Mouse (Mus musculus): Measurements from ENCODE around the gene Mmp27.

The Mmp27 gene

DNA sequence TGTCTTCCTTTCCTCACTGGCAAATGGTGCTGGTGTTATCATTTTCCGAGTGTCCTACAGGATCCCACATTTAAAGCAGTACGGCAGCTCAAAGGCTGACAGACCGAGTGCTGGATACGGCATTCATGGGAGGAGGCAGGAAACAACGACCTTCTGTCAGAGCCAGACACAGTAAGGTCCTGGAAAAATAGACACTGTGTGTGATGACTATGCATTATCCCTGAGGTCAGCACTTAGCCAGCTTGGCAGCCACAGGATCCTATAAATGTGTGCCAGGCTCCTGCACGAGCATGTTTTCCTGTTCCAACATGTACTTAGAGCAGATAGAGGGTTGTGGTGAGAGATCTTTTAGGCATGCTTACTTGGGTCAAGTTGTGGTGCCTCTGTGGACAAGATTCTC is 32.8 kb downstream of the Mmp27 start:
- DNase-seq, result no peak

DNA sequence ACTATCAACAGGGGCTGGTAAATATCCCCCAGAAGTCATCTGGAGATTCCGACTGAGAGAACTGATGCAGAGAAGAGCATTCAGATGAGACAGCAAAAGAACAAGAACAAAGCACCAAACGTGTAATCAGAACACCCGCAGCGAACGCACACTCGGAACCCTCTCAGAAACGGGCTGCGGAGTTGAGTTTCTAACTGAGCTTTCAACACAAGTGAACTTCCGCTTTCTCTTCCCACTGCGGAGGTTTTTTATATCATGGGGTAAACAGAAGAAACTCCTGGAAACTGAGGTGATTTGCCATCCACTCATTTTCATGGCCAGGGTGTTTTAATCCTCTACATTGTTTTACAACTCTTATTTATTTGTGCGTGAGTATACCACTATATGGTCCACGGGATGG is 34.4 kb downstream of the Mmp27 start:
- DNase-seq, result no peak

DNA sequence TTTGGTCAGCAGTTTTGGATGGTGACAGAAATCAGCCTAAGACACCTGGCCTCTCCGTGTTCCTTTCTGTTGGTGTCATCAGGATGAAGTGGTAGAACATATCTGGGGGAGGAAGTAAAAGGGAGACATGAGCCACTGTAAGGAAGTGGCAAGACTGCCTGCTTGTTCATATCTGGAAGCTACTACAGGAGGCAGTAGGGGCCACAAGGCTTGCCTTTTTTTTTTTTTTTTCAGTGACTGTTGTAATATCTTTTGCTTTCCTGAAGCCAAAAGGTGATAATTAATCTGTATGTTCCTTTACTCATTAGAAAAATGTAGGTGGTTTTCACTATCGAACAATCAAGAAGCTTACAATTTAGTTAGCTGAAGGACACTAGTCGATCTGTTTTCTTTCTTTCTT is 51.4 kb downstream of the Mmp27 start:
- DNase-seq, result no peak

DNA sequence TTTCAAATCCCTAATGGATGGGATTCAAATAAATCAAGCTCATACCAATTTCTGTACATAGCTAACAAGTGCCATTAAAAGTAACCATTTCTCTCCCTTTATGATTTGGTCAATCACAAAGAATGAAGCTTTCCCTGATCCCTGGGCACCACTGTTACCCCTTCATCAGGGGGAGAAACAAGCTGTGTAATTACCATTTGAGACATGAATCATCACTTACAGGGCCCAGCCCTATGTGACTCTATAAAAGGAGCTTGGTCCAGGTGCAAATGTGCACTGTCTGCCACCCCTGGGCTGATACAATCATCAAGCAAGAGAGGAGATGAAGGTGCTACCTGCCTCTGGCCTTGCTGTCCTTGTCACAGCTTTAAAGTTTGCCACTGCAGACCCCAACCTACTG is 56.7 kb downstream of the Mmp27 start, which contains the start of gene Mmp20:
Gene Mmp20 (plus strand): TSS at position 301 of the 400 bp plus-strand sequence.
- DNase-seq, result no peak
